Mouse (Mus musculus) CD4-positive helper T cell, adult 2 months (primary cell): ENCODE data around the gene Cdk6.
A peak's percentile ranks its signal among the peaks of the same experiment; 100 is the strongest.
"Not testable (repeated sequence)": the region's sequence is repeated elsewhere in the genome, so short reads cannot be mapped to it uniquely, and the experiment has no call there.

Experiments
- DNase-seq: peaks from one replicate; pipeline ENCODE4 v3.0.0-alpha.2; 2012; ENCODE audit warnings: low read depth, missing footprints, low spot score

The Cdk6 gene

DNA sequence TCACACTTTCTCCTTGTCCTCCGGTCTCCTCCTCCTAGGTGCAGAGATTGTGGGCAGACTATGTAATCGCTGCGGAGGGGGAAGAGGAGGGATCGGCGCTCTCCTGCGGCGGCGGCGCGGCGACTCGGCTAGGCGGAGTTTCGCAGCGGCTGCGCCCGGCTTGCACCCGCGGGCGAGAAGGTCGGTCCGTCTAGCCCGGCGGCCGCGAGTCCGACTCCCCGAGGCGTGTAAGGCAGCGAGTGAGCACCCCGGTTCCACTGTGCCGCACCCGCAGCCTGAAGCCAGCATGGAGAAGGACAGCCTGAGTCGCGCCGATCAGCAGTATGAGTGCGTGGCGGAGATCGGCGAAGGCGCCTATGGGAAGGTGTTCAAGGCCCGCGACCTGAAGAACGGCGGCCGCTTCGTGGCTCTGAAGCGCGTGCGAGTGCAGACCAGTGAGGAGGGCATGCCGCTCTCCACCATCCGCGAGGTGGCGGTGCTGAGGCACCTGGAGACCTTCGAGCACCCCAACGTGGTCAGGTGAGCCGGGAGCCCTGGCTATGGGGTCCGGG is 2.9 kb downstream of the Cdk6 start:
- DNase-seq, result peak; percentile 87

- not testable (repeated sequence) for DNase-seq
Observed at GRCm38 (mm10) chr5:3345540-3345939, 4.3 kb downstream of the Cdk6 start.

- not testable (repeated sequence) for DNase-seq
Observed at GRCm38 (mm10) chr5:3349393-3349792, 8.1 kb downstream of the Cdk6 start.

- peak; percentile 27 for DNase-seq
Observed at GRCm38 (mm10) chr5:3351836-3352235, 10.6 kb downstream of the Cdk6 start.

DNA sequence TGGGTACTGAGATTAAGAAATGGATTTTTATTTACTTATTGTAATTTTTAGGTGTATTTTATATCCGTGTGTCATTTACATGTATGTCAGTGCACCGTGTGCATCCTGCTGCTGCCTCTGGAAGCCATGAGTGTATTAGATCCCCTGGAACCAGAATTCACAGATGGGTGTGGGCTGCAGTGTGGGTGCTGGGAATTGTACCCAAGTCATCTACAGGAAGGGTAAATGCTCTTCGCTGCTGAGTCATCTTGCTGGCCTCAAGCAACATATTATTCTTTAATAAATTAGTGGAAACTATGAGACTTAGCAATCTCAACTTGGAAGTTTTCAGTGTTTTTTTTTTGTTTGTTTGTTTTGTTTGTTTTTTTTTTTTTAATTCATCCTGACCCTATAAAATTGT is 11.0 kb downstream of the Cdk6 start:
- DNase-seq, result no peak

DNA sequence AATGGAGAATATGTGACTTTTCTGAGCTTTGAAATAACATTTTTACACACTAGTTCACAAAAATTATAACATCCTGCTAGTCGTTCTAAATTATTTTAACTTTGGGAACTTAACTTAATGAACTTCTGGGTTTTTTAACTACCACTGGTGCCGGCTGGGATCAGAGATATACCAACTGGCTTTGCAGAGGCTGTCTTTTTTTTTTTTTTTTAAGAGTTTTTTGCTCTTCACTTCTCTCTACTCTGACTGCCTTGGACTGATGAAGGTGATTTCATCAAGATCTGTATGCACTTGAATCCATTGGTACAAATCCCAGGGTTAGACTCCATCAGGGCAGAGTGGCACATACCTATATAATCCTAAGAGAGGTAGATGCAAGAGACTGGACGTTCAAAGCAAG is 11.5 kb downstream of the Cdk6 start:
- no peak for DNase-seq

DNA sequence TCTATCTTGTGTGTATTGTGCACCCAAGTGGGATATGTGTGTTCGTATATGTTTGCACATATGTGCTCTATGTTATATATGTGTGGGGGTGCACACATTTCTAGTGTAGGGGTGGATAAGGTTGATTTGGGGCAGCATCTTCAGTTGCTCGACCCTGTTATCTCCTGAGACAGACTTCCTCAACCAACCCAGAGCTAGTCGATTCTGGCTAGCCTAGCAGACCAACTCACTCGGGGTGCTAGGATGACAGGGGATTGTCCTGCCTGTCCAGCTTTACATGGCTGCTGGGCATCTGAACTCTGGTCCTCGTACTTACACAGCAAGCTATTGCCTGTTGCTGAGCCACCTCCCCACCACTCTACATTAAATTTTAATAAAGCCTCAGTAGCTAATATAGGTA is 13.0 kb downstream of the Cdk6 start:
- no peak for DNase-seq

DNA sequence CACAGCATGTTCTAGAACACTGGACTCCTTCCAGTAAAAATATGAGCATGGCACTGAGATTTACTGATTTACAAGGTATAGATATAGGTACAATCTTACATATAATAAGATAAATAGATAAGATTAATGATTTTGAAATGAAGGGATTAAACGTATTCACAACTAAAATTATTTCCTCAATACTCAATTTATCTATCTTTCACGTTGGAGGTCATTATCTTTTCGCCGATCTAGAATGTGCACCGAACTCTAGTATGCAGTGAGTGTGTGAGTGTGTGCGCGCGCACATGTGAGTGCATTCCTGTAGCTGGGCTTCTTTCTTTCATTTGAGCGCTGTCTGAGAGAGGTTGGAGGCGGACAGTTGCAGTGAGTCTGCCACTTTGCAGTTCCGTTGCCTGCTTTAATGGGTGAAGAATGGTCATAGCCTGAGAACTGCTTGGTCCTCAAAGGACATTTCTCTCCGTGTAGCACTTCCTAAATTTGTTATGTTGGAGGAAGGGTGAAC is 13.8 kb downstream of the Cdk6 start:
- DNase-seq, result peak; percentile 39

DNA sequence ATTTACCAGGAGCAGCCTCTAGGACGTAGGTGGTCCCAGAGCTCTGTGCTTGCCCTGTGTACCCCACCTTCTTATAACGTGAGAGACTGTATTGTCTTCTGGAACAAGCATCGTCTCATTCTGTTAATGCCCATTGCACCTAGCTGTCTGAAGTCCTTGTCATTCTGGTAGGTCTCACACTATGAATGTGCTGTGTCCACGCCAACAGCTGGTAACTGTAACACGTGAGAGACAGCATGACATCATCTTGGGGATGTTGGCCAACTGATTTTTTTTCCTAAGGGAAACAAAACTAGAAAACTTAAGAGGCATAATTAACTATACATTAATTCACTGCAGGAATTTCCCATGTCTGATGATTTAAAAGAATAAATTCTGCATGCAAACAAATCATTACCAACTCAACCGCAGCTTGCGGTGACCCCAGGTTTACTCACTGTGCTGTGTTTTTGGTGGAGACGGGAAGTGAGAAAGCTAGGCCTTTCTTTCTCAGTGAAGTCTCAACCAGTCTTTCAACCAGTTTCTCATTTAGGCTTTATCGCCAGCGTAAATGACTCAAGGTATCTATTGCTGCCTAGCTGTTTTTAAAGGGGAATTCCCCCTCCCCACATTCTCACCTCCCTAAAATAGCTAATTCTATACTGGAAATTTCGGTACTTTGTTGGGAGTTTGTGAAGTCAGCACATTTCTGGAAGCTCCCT is 14.4 kb downstream of the Cdk6 start:
- peak; percentile 74 for DNase-seq

- DNase-seq, result no peak
Observed at GRCm38 (mm10) chr5:3356261-3356778, 15.0 kb downstream of the Cdk6 start.

GRCm38 (mm10) chr5:3357496-3357895 is 16.2 kb downstream of the Cdk6 start:
- DNase-seq, result no peak

DNA sequence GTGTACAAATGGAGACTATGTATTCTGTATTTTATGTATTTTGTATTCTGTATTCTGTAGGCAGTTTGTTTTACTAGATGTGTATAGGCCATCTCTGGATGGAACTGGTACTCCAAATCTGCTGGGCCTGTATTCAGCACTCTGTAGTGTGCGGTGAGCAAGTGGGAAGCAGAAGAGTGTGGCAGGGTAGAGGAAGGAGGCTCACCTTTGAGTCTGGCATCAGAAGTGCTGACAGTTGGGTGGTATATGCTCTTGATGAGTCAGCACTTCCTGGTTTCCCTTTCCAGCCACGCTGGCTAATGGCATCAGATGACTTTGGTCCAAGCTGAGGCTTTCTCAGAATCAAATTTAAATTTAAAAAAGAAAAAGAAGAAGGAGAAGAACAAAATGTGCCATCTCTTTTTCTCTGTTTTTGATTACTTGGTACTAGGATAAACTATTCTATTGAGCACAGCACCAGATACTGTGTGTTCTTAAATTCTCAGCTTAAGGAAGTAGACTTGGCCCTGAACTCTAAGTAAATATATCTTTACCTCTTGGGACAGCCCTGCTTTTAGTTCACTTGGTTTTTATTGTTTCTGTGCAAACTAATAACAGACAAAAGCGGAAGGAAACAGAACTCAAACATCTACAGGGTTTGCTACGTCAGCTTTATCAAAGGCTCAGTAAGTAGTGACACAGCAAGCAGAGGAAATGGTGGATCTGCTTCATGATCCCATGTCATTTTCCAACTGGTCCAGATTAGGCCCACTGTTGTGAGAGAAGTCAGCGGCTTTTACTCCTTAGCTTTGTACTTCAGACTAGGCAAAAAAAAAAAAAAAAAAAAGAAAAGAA is 17.6 kb downstream of the Cdk6 start:
- DNase-seq, result peak; percentile 29

GRCm38 (mm10) chr5:3359914-3360313 is 18.6 kb downstream of the Cdk6 start:
- no peak for DNase-seq

DNA sequence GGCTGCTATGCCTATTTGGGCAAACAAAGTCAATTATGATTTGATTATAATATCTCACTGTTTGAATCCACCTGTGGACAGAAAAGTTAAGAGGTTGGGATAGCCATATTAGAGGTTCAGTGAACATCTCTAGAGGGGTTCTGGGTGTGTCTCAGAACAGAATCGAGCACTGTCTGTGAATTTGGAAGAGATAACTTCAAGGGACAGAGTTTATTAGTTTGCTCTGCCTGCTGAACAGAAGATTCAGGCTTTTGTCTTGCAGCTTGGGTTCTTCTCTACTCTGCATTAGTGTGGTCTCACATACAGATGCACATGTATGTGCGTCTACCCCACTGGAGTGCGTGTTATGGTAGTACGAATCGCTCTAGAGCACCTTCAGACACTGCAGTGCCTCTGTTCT is 20.0 kb downstream of the Cdk6 start:
- no peak for DNase-seq

DNA sequence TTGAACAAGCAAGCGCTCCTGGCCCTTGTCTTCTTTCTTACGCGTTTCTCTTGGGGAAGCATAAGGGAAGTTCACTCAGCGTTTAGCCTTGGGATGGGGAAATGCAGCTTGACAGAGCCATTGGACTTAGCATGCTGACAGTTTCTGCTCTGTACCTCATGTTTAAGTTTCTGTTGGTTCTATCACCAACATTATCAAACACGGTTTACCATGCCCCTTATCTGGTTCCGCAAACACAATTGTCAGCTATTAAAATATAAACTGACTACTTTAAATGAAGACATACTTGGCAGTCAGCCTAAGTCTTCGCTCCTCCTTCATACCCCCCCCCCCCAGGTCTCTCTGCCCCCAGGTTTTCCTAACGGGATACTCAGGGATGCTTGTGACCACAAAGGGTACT is 20.8 kb downstream of the Cdk6 start:
- DNase-seq, result no peak

DNA sequence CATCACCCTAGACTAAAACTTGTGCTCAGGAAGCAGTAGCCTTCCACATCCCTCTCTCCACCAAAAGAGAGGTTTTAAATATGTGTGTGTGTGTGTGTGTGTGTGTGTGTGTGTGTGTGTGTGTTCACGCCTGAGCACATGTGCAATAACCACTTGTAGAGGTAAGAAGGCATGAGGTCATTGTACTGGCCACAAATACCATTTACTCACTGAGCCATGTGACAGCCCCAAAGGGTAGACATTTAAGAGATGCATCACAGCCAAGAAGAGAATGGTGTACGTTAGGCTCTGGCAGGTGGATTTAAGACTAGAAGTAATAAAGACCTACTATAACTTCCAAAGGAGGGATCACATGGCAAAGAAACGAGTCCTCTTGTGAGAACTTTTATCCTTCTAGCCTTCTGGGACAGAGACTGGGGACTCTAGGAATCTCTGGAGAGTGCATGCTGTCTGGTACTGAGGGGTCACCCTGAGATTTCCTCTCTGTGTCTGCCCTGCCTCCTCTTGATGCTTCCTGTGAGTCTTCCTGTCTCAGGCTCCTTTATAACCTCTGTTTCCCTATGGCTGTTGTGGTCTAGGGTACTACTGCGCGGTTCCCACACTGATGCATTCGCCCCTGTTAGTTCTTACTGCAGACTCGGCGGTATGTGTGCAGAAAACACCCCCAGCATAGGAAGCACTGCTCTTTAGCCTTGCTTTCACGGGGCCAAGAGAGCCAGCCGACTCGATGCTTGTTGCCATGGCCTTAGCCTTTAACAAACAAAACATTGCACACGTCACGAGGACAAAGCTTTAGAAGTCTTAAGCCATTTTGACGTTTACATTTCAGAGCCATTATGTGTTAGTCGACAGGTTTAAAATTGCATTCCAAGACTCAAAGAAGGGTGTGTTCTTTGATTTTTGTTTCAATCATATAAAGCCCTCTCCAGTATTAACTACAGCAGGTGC is 22.0 kb downstream of the Cdk6 start:
- peak; percentile 24 for DNase-seq

DNA sequence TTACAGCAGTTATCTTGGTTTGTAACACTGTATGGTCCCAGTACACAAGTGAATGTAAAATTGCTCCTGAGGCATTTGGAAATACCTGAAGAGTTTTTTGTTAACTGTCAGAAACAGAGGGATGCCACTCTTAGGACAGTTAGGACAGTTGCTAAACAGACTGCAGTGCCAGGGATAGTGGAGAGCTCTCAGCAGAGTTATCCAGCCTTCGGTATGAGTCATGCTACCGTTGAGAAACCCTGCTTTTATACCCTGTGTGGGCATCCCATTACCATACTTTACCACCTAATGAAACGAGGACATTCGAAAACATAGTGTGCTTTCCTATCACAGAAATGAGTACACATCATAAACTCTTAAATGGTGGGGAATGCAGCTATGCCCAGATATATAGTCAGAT is 25.8 kb downstream of the Cdk6 start:
- no peak for DNase-seq

- no peak for DNase-seq
Observed at GRCm38 (mm10) chr5:3369317-3369716, 28.0 kb downstream of the Cdk6 start.

DNA sequence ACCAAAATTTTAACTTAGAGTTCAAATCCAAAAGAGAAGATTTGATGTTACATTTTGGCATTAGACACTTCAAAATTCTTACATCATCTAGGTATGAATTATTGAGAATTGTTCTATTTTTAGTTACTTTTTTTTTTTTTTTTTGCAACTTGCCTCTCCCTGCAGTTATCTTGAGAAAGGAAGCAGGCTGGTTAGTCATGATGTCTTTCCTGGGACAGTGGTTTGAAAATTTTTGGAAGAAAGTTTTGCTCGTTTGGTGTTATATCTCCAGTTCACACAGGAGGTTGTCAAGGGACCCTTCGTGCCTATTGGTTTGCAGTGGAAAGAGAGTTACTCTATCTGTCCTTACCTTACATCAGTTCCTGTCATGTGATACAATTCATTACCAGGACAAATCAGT is 29.9 kb downstream of the Cdk6 start:
- no peak for DNase-seq

GRCm38 (mm10) chr5:3373170-3373569 is 31.9 kb downstream of the Cdk6 start:
- peak; percentile 32 for DNase-seq

DNA sequence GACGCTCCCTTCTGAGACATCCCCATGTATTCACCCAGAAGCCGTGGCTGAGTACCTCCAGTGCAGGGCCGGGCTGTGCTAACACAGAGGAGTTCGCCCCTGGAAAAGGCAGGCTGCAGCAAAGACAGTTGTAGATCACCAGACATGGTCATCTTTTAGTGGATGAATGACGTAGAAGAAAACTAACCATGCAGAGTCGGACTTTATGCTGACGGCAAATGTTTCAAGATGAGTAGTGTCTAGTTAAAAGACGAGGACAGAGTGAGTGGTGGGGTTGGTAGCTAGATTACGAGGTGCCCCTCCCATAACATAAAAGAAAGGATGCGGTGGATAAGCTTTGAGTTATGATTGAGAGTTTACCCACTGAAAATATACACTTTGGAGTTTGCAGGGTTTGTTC is 33.5 kb downstream of the Cdk6 start:
- DNase-seq, result peak; percentile 19
